Mouse (Mus musculus) G1E (cell line): ENCODE measurements around the gene Mrpl36. TPM values are rescaled to one million over a fixed set of nuclear protein-coding genes. Genes with fewer than 3 reads are reported as not detected.

Experiments used
- ATAC-seq: 2 replicates; pipeline ENCODE4 v1.8.0; 2016; ENCODE audit warnings: mild to moderate bottlenecking; ENCODE audit not compliant: insufficient number of reproducible peaks, poor library complexity, low FRiP score, severe bottlenecking; ENCODE audit errors: extremely low read depth
- DNase-seq: peaks from one replicate; pipeline ENCODE4 v3.0.0; 2012; ENCODE audit warnings: low spot score
- H3K27me3 ChIP-seq: 2 replicates; pipeline ENCODE4 v1.6.1; 2012; ENCODE audit warnings: mild to moderate bottlenecking, low read length, inconsistent platforms; ENCODE audit not compliant: insufficient read depth
- H3K36me3 ChIP-seq: replicated peaks from 2 replicates; pipeline ENCODE3; 2012; ENCODE audit warnings: mild to moderate bottlenecking, inconsistent platforms
- H3K4me1 ChIP-seq: 2 replicates; pipeline ENCODE4 v1.6.1; 2012; ENCODE audit warnings: low read depth, low read length, inconsistent platforms, mixed read lengths; ENCODE audit not compliant: insufficient read depth
- H3K4me3 ChIP-seq: 2 replicates; pipeline ENCODE4 v1.5.1; 2012; ENCODE audit warnings: low read depth, mild to moderate bottlenecking, inconsistent platforms, low read length, moderate library complexity, mixed read lengths
- H3K9me3 ChIP-seq: replicated peaks from 2 replicates; pipeline ENCODE4 v1.6.1; 2012; ENCODE audit warnings: inconsistent platforms
- CTCF ChIP-seq: IDR thresholded peaks from 2 replicates; pipeline ENCODE4 v1.5.1; 2012; ENCODE audit warnings: low read depth, low read length, inconsistent platforms, mixed read lengths
- GATA1 ChIP-seq: IDR thresholded peaks from 2 replicates; pipeline ENCODE4 v1.6.1; 2012; ENCODE audit warnings: borderline replicate concordance, low read length, inconsistent platforms, mixed read lengths
- GATA2 ChIP-seq: IDR thresholded peaks from 2 replicates; pipeline ENCODE4 v1.6.1; 2012; ENCODE audit warnings: low read depth, low read length, inconsistent platforms, borderline replicate concordance
- POLR2AphosphoS5 ChIP-seq: IDR thresholded peaks from 2 replicates; pipeline ENCODE4 v1.6.1; 2012; ENCODE audit warnings: low read depth, low read length, inconsistent platforms; ENCODE audit not compliant: insufficient replicate concordance
- TAL1 ChIP-seq: conservative IDR thresholded peaks from 2 replicates; pipeline ENCODE4 v1.6.1; 2012; ENCODE audit warnings: low read depth, low read length, inconsistent platforms, mixed read lengths
- polyA plus RNA-seq: library from polyadenylated mRNA; stranded (reverse); fragments of >175 nt; gene quantifications from 2 replicates; pipeline ENCODE4 v1.2.3, GENCODE M21; 2012
- total RNA-seq, 2 experiments: library from RNA; stranded (forward) in 1 of 2; stranded (reverse) in 1 of 2; fragments of 200-1000 nt in 1 of 2; fragments of >200 nt in 1 of 2; fragmentation: Nextera tagmentation in 1 of 2; gene quantifications; 2 replicates each; pipeline ENCODE4 v1.2.3; 2014 to 2017

Mrpl36 gene
- total RNA-seq (2014; fragmentation: Nextera tagmentation) (56.7 and 58.3 TPM in 2 replicates), total RNA-seq (2017) (37.3 and 44.0 TPM in 2 replicates), polyA plus RNA-seq (29.4 and 30.5 TPM in 2 replicates)

DNA sequence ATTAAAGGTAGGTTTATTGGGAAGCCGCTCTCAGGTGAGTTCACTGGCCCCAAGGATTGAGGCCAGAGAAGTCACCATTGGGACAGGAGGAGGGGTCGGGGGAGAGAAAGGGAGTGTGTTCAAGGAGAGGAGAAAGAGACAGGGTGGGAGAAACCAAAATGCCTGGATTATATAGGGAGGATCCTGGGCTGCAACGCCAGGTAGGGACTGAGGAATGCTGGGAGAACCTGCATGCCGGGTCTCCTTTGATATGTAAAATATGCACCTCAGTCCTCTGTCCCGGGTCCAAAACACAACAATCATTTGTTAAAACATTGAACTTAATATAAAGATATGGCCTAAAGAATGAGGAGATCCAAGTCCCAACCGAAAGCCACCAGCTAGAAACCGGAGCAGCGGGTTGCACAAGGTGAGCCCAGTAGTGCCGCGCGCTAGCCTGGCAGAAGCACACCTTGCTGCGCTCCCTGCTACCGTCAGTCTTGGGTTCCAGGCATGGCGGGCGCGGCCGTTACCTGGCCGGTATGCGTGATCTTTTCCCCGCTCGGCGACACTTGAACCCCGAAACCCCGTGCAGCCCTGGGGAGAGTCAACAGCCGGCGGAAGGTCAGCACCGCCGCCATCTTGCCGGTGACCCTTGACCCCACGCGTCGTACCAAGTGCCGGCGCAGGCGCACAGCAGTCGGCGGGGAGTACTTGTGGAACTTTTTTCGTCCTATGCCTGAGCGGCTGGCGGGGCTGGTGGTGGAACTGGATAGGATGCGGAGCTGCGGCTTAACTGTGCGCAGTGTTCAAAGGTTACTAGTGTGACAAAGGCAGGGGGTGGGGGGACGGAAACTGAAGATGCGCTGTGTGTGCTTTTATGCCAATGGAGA is at the start of gene Mrpl36, which contains the start of gene Ndufs6:
Gene Mrpl36, plus strand, starts transcription at position 687 of the 872 bp plus-strand sequence.
Gene Ndufs6, minus strand, starts transcription at position 716 of the 872 bp plus-strand sequence.
- Histone ChIP-seq H3K9me3 (peaks cover 30% of the 10 kb centered on the region), H3K36me3 (peaks cover 42% of the 10 kb centered on the region), H3K27me3 (no peaks in the 10 kb centered on the region), H3K4me3 (peak within 1 kb of the TSS; percentile 86), H3K4me1 (peaks cover 24% of the 10 kb centered on the region)
- ATAC-seq (peak; percentile 73), DNase-seq (peak; percentile 62)
- TF ChIP-seq CTCF (no peak), POLR2AphosphoS5 (no peak), GATA1 (no peak)

DNA sequence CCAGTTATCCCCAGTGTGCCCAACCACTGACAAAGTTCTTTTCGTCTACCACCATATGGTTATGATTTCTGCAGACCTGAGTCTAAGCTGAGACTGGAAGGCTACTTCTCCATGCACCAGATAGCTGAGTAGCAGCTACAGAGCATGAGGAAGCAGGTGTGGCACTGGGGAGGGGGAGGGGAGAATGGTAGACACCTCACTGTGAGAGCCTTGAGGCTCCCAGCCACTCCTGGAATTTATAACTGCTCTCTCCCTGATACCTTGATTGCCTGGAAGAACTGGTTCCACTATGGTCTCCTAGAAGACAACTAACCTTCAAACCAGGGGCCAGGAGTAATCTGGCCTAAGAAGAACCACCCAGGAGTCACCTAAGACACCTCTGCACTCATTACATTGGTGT is 49.1 kb upstream of the Mrpl36 start:
- no peak for TF ChIP-seq GATA1
- no peak for TF ChIP-seq POLR2AphosphoS5
- TF ChIP-seq TAL1, result no peak
- no peak for TF ChIP-seq GATA2
- ATAC-seq (no peak), DNase-seq (no peak)
- Histone ChIP-seq H3K36me3 (no peaks in the 10 kb centered on the region), H3K27me3 (no peaks in the 10 kb centered on the region), H3K4me1 (no peaks in the 10 kb centered on the region), H3K4me3 (no peak overlapping the region), H3K9me3 (peaks cover 36% of the 10 kb centered on the region)

DNA sequence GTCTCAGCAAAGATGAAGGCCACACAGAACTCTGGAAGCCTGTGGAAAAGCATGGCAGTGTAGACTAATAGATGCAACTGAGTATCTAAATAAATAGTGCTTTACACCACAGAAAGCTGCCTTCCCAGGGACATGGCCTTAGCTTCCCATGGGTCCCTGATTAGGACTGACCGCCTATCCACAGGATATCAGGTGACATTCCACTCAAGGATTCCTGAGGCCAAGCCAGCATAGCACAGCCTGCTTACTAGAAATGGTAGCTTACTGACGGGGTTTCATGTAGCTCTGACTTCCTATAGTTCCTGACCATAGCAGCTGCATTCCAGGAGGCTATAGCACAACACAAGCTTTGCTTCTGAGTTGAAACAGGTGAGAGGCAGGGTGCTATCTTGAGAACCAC is 45.9 kb upstream of the Mrpl36 start:
- TF ChIP-seq GATA2, result no peak
- TF ChIP-seq POLR2AphosphoS5, result no peak
- no peak for TF ChIP-seq TAL1
- no peak for TF ChIP-seq GATA1
- no peak for TF ChIP-seq CTCF
- no peaks in the 10 kb centered on the region for H3K4me1 ChIP-seq
- H3K4me3 ChIP-seq, result no peak overlapping the region
- H3K9me3 ChIP-seq, result peaks cover 37% of the 10 kb centered on the region
- H3K27me3 ChIP-seq, result no peaks in the 10 kb centered on the region
- no peaks in the 10 kb centered on the region for H3K36me3 ChIP-seq
- ATAC-seq (no peak), DNase-seq (no peak)

GRCm38 (mm10) chr13:73283534-73283933 is 44.8 kb upstream of the Mrpl36 start:
- DNase-seq, result no peak
- no peak for ATAC-seq
- no peak overlapping the region for H3K4me3 ChIP-seq

DNA sequence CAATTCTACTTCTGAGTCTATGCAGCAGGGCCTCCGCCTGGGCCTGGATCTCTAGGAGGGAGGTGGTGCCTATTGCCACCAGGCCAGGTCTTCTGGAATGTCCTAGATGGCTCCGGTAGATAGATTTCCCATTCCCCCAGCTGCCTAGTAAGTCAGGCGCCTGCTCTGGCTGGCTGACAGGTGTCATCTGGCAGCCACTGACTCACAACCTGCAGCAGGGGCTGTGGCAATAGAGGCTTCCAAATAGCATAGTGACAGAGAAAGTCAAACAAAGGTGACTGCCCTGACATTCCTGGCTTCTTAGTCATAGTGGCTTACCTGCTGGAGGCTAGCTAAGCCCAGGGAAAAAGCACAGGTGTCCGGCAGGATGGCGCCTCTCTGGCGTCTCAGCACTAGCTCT is 38.1 kb upstream of the Mrpl36 start:
- no peaks in the 10 kb centered on the region for H3K36me3 ChIP-seq
- H3K4me1 ChIP-seq, result no peaks in the 10 kb centered on the region
- peaks cover 57% of the 10 kb centered on the region for H3K9me3 ChIP-seq
- DNase-seq (no peak), ATAC-seq (no peak)
- no peaks in the 10 kb centered on the region for H3K27me3 ChIP-seq
- TF ChIP-seq GATA1, result no peak
- no peak for TF ChIP-seq CTCF
- TF ChIP-seq POLR2AphosphoS5, result no peak
- H3K4me3 ChIP-seq, result no peak overlapping the region

More at GRCm38 (mm10) chr13:73283534-73283933, 44.8 kb upstream of the Mrpl36 start:
- TF ChIP-seq GATA1 (no peak), TAL1 (no peak), GATA2 (no peak), CTCF (no peak), POLR2AphosphoS5 (no peak)
- Histone ChIP-seq H3K36me3 (no peaks in the 10 kb centered on the region), H3K9me3 (peaks cover 46% of the 10 kb centered on the region), H3K27me3 (no peaks in the 10 kb centered on the region), H3K4me1 (no peaks in the 10 kb centered on the region)

DNA sequence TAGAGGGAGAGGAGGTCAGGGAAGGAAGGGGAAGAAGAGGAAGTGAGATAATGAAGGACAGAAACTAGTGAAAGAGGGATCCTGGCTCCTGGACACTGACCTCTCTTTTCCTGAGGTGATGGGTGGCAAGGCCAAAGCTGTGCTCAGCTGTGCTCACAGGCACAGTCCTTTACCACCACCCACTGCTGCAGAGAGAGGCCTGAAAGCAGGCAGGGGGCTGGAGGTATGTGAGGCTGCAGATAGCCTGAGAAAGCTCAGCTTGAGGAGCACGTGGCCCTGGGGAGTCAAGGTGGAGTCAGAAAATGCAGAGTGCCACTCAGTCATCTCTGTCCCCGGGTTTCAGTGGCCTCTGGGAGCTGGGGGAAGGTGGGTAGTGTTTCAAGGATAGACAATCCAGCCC is 37.2 kb upstream of the Mrpl36 start:
- no peaks in the 10 kb centered on the region for H3K27me3 ChIP-seq
- H3K4me1 ChIP-seq, result no peaks in the 10 kb centered on the region
- H3K36me3 ChIP-seq, result no peaks in the 10 kb centered on the region
- TF ChIP-seq POLR2AphosphoS5, result no peak
- no peak for TF ChIP-seq CTCF
- no peak for TF ChIP-seq TAL1
- no peak for TF ChIP-seq GATA2
- no peak for TF ChIP-seq GATA1
- peaks cover 52% of the 10 kb centered on the region for H3K9me3 ChIP-seq
- DNase-seq, result no peak
- no peak overlapping the region for H3K4me3 ChIP-seq
- no peak for ATAC-seq

DNA sequence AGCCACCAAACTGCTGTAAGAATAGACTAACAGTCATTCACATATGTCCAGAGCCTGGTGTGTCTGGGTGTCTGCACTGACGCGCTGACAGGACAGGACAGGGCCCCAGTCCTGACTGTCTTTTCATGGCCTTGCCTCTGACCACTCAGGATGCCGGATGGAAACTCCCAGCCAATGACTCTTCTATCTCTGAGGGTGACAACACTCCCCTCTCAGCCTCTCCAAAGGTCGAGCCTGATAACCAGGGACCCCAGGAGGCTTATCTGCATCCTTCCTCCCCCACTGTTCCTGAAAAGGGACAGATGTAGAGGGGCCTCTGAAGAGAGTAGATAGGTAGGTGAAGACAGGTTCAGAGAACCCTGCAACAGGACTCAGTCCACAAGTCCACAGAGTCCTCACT is 29.6 kb upstream of the Mrpl36 start:
- Histone ChIP-seq H3K4me3 (no peak overlapping the region), H3K36me3 (no peaks in the 10 kb centered on the region), H3K4me1 (no peaks in the 10 kb centered on the region), H3K9me3 (peaks cover 30% of the 10 kb centered on the region), H3K27me3 (no peaks in the 10 kb centered on the region)
- DNase-seq (no peak), ATAC-seq (no peak)
- TF ChIP-seq TAL1 (no peak), CTCF (no peak), GATA1 (no peak), POLR2AphosphoS5 (no peak), GATA2 (no peak)
